Mouse (Mus musculus) CD4-positive, CD25-positive, alpha-beta regulatory T cell, adult 2 months (primary cell): ENCODE data around the gene Vopp1.

Experiments used
- DNase-seq: peaks from one replicate; pipeline ENCODE4 v3.0.0-alpha.2; 2012; ENCODE audit warnings: low read depth, low spot score

The Vopp1 gene

DNA sequence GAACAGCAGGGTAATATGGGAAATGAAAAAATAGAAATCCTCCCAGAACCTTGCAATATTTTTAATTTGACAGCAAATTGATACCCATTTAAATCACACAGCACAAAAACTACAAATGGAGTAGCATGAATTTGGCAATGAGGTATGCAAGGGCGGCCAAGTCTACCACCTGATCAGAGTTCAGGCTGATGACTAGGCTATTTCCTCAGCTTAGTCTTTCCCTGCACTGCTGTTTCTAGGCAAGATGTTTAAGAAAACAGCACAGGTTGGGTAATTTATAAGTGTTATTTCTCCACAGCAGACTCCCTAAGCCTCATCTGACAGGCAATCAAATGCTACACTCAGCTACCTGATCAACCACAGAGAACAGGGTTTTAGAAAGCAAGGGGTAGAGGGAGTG is 40.7 kb downstream of the Vopp1 start:
- DNase-seq, result no peak

DNA sequence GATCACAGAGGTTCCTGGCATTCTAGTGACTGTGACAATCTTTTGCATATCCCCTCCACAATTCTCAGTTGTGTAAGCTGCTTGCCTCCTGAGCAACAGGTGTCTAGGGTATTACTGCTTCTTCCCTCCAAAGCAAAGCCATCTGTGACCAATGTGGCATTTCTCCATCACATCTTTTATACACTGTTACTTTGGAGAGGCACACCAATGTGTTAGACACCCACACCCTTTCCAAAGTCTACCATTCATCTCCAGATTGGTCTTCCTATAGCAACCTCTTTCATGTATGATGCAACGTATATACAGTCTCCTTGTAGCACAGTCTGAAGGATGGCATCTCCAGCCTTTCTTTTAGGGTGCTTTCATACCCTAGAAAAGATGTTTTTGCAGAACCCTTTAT is 42.3 kb downstream of the Vopp1 start:
- DNase-seq, result no peak

DNA sequence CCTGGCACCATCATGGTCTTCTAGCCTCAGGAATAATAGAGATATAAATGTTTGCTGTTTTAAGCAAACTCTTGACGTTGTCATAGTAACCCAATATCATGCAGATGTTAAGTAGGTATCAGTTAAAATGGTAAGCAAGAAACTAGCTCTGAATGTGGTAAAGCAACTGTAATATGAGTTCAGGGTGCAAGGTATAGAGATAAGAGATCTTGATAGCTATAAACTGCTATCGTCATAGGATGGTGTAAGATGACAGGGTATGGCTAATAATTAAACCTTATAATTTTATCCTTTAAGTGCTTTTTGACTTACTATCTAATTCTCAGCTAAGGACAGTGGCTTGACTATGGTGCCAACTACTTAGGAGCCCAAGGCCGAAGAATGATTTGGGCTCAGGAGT is 44.6 kb downstream of the Vopp1 start:
- DNase-seq, result no peak

DNA sequence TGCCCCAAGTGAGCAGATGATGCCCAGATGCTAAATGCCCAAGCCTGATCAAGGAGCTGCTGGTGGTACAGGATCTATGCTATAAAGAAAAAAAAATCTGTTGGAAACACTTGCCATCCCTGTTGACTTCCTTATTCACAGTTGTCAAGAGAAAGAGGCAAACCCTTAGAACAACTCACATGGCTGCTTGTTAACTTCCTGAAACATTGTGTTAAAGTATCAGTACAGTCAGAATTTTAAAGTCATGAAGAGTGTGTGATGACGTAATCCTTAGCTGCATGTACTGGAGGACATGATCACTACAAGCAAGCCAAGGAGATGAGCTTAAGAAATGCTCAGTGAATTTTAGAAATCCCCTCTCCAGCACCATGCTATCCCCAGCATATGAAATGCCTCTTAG is 51.2 kb downstream of the Vopp1 start:
- no peak for DNase-seq

DNA sequence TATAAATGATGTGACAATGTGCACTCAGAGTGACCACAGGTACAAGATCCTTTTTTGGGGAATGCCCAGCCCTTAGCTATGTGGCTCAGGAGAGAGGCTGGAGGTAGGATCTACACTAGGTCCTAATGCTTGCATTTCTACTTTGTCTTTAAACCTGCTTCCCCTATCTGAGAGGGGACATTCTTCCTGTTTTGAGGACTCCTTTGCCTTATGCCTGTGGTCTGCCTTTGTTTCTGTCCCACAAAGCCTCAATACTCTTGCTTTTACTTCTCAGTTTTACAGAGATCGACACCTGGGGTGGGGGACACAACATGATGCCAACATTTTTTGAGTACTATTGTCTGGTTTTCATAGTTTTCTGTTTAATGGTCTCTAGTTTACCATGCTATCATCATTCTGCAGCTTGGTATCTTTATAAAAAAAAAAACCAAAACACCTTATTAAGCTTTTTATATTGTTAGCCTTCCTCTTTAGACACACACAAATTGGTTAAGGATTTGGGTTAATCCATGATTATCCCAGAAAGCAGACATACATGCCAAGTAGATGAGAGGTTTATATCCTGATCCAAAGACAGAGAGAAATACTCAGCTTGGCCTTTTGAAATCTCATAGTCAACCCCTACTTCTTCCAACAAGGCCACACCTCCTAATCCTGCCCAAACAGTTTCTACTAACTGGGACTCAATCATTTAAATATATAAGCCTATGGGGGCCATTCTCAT is 54.3 kb downstream of the Vopp1 start:
- no peak for DNase-seq

DNA sequence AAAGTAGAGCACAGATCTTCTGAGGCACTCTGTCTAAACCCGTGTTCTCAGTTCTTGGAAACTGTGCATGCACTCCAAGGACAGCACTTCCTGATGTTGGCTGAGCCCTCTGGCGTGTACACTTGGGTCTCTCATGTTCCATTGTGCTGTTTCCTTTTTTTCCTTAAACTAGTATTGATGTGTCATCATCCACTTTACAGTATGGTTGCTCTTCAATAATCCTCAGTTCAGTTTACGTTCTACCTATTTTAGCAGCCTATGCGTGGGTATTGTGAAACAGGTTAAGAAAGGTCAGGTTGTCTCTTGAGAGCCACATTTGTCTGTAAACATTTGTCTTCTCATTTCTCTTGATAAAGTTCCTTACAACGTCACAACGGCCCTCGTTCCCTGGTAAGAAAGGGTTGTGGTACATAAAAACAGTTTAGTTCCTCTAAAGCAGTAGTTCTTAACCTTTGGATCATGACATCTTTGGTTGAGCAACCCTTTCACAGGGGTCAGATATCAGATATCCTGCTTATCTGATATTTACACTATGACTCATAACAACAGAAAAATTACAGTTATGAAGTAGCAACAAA is 55.9 kb downstream of the Vopp1 start:
- DNase-seq, result no peak

DNA sequence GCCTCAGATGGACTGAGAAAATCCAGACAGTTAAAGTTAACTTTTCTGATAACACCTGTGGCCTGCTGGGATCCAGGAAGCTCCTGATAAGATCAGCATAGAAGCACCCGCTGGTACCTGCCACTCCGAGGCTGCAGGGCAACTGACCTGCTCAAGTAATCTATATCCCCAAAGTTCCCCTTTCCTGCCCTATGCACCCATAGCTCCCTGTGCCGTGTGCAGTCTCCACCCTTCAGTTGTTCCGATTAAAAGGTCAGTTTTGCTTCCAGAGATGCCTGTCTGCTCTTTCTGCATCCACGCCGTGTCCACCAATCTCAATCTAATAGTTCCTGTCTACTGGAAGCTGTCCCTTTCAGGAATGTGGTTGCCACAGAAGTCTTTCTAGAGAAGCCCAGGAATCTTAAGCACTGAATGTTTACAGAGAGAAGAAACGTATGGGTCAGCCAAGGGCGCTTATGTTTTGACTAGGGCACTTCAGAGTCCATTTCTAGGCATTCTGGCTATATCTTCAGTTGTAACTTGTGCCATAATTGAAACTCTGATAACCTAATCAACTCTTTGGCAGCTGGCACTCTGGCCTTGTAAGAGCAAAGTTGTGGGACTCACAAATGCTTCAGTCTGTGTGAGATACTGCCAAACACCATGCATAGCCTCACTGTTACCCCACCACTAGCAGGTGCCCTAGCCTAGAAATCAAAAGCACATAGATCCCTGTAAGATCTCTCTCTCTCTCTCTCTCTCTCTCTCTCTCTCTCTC is 57.7 kb downstream of the Vopp1 start:
- DNase-seq, result no peak

DNA sequence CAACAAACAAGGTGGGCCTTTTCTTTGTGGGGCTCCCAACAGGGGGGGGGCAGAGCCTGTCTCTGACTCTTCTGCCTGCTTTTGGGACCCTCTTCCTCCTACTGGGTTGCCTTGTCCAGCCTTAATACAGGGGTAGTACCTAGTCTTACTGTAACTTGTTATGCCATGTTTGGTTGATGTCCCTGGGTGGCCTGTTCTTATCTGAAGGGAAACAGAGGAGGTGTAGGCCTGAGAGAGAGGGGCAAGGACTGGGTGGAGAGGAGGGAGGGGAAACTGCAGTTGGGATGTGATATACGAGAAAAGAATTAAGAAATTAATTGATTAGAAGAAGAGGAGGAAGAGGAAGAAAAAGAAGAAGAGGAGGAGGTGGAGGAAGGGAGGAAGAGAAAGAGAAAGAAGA is 58.7 kb downstream of the Vopp1 start:
- no peak for DNase-seq

DNA sequence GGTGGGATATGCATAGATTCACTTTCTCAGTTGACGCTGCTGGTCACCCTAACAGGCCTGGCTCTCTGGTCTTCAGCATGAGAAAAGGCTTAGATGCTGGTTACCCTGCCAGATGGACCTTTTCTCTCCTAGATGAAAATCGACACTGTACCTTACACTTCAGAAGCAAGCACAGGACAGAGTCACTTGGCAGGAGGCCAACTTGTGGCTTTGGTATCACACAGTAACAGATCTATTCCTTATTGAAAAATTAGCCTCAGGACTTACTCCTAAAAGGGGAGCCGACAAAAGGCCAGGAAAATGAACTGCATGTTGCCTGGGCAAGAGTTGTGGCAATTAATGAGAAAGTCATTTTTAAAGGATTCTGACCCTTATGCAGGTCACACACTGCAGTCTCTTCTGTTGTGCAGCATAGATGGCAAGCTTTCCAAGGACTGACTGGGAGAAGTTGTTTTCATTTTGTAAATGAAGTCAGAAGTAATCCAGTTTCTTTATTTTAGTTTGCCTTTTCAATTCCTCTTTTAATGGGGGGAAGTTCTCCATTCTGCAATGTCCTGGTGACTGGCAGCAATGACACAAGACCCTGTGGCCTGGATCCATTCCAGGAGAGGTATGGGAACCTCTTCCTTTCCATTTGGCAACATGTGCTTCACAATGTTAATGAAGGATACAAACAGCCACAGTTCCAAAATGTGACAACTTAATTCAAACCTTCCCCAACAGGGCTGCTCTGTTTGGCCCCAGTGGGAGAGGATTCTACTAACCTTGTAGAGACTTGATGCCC is 59.7 kb downstream of the Vopp1 start:
- no peak for DNase-seq

DNA sequence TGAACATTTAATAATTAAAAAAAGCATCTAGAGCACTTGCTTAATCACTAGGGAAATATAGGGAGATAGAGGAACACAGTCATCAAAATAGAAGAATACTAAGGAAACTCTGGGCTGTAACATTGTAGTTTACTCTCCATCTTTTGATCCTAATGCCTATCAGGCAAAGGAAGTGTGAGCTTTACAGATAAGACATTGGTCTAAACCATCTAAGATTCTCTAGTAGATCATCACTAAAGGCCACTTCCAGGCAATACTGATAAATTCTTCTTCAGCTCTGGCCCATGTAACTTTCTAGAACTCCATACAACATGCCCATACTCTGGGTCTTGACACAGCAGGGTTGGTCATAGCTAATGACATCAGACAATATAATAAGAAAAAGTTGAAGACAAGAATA is 61.9 kb downstream of the Vopp1 start:
- DNase-seq, result no peak

DNA sequence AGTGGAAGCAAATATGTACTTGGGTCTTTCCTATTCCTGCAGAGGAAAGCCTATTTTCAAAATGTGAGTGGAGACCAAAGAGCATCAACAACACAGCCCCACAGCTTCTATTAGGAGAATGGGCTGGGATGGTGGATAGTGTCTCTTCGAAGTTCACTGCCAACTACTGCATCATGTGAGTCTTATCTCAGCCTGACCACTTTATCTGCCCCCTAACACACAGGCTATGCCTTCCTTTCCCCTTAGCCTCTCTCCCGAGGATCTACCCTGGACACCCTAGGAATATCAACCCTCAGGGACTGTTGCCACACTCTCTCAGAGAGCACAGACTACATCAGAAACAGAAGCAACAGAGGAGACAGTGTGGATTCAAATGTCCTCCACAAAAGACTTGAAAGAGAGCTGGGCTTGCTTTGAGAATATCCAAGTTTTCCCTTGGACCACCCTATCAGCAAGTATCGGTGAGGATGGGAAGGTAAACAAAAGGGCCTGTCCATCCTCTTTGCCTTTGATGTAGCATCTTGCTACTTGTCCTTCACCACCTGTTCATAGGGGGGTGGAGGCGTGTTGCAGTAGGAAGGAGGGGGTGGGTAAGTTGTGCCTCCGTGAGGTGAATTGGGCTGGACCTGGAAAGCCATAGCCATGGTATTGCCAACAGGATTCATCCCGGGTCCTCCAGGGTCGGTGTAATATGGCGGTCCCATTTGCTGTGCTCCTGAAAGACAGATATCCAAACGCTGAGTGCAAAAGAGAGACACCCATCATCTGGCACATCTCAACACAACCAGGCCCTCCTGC is 70.8 kb downstream of the Vopp1 start:
- DNase-seq, result no peak

DNA sequence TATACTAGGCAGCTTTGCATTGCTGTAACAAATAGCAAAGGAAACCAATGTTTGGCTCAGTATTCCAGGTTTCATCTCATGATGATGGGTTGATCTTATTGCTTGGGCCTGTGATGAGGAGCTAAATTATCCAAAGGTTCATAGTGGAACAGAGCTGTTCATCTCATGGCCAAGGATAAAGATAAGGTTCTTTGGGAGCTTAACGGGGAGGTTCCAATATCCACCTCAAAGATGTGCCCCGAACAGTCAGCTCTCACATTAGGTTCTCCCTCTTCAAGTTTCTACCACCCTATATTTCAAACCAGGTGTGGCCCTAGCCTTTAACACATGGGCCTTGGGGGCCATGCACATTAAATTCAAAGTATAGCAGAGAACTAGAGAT is 79.2 kb downstream of the Vopp1 start:
- DNase-seq, result no peak

DNA sequence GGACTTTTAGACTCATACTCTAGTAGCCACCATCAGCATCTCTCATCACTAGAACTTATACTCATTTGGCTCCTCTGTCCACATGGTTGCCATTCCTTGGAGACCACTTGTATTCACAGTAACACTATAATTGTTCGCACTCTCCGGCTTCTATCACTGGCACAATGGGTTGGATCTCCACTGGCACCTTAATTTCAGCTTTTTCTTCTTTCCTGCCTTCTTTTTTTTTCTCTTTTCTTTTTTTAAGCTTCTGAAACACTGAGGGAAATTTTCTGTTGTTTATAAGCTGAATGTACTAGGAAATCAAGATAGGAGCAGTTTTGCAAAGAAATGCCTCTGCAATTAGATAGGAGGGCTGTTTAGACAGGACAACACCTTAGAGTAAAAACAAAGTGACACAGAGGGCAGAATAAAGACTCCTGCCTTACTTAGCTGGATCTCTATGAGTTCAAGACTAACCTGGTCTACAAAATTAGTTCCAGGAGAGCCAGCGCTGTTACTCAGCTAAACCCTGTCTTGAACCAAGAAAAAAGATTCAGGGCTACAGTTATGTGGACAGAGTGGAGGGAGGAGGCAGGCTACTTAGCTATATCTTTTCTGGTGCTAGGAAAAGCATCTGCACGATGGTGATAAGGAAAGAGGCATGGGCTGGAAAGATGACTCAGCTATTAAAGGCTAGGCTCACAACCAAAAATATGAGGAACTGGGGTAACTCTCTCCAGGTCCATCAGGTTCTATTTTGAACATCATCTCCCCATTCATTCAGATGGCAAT is 79.8 kb downstream of the Vopp1 start:
- DNase-seq, result no peak

DNA sequence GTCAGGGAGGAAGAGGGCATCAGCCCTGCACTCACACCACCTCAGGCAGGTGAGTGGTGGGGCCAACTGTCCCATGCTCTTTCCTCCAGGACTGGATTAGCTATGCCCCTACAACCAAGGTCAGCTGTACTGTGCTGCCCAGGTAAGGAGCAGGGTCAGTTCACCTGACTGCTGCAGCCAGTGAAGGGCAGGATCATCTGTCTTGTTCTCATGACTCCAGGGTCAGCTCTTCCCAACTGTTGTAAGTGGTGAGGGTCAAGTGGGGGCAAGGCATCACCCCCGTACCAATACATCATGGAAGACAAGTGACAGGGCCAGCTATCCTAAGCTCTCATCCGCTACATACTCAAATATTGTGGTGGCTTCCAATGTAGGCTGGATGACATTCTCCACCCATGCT is 80.8 kb downstream of the Vopp1 start:
- DNase-seq, result no peak

DNA sequence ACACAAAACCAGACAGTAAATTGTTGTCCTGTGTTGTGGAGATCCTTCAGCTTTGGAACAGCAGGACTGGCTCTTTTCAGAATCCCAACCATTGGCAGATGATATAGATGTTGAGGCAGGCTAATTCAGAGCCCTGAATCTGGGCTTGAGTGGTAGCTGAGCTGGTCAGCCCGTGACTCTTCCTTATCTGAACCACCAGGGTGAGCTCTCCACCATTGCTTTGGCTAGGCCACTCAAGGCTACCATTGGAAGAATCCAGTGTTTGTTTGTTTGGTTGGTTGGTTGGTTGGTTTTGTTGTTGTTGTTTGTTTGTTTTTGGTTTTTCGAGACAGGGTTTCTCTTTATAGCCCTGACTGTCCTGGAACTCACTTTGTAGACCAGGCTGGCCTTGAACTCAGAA is 81.6 kb downstream of the Vopp1 start:
- DNase-seq, result peak; percentile 48

DNA sequence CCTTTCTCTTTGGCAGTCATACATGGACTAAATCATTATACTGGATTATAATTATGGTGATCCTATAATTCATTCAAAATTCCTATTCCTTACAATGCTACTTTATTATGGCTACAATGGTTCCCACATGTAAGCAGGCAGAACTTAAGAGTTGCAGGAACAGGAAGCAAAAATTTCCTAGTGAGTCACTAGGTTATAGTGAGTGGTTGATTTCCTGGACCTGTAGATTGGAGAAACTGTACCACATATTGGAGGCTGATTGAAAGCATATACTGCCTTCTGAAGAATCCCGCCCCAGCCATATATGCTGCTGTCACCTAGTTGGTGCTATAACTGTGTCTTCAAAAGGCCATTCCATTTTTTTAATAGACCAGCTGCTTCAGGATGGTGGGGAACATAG is 82.2 kb downstream of the Vopp1 start:
- DNase-seq, result no peak

DNA sequence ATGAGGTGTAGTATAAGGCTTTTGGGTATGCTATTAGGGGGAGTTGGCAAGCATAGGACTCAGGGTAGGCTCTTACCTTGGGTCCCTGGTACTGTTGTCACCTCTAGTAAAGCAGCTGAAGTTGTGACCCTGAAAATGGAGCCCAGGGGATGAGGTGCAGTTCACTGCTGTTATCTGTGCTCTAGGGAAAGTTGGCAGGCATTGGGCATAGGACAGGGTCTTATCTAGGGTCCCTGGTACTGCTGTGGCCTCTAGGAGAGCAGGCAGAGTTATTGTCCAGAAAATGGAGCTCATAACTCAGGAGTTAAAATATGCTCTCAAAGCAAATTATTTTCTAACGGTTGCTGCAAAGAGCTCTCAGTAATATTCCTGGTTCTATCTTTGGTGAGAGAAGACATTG is 103.6 kb downstream of the Vopp1 start:
- DNase-seq, result no peak

DNA sequence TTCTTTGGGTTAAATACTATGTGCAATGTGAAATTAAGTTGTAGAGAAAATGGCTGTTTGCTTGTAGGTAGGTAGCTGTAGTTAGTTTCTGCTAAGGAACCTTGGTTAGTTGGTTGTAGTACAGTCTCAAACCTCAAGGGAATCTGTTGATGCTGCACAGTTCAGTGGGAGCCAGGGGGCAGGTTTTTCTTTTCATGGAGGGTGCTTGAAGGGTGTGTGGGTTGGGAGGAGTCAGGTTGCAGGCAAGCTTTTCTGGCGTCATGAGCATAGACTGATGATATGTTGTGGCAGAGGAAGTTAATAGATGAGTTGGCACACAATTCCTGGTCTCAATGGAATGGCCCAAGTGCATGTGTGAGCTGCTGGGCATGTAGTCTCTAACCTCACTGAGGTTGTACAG is 113.2 kb downstream of the Vopp1 start:
- DNase-seq, result peak; percentile 33

DNA sequence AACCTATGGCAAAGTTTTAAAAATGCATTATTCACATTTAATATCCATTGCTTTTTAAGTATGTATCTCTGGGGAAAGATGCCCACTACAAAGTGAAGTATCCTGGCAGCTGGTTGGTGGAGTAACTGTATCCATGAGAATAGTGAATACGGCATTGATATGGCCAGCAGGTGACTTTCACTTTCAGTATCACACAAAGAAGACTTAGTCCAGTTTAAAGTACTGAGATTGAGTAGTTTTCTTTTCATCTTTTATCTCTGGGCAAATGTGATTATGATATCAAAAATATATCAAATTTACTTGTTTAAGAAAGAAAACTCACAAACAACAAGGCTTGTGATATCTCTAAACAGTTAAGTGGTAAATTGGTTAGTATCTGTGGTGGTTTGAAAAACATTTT is 118.2 kb downstream of the Vopp1 start:
- peak; percentile 52 for DNase-seq

DNA sequence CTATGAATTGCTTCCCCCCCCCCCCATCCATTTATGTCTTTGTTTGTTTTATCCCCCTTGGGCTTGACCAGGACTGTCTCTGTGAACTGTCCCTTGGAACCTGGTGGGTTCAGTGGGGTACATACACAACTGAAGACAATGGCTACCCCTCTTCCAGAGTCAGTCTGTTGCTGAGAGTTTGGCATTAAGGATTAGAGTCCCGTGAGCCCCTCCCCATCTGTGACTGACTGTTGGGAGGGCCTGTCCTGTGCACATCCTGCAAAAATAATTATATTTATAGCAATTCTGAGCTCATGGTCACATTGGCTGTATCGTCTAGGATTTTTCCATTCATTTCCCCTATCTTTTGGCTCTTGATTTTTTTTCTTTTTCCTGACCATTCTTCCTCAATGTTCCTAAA is 121.3 kb downstream of the Vopp1 start:
- peak; percentile 30 for DNase-seq
